Mouse (Mus musculus) urinary bladder, postnatal 4 days (tissue): ENCODE measurements around the gene 4930402H24Rik.
A peak's percentile ranks its signal among the peaks of the same experiment; 100 is the strongest.

Source experiments
- DNase-seq, 2 experiments: peaks; one replicate each; pipeline ENCODE4 v3.0.0; 2021 to 2022; ENCODE audit warnings: low spot score in 2 of 2

Gene 4930402H24Rik

DNA sequence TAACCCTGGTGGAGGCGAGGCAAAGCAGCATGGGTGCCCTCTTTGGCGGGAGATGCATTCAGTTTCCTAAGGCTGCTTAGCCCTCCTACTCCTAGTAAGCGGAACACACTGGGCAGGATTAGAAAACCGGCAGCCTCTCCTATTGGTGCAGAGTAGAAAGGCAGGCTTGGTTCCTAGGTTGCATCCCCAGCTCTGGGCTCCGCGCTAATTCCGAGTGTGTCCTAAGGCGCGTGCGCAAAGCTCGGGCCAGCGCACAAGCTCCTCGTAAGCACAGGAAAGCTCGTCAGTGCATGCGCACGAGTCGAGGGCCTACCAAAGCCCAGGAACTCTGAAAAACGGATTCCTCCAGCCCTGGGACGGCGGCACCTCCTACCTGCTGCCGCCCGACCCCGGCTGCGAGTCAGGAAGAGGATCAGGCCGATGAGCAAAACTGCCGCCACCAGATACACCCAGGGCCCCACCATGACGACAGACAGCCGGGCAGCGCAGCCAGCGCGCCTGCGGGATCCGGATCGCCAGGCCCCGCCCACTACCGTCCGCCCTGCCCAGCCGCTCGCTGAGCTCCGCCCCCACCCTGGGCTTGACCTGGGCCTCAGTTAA, 242.0 kb downstream of the 4930402H24Rik start, which contains the start of gene Ddrgk1:
Ddrgk1 (minus strand) TSS at position 558 of the 600 bp plus-strand sequence.
- peak; percentile 89 to 90 for DNase-seq

- no peak for DNase-seq
Measured at GRCm38 (mm10) chr2:130663342-130663741, 242.9 kb downstream of the 4930402H24Rik start.

DNA sequence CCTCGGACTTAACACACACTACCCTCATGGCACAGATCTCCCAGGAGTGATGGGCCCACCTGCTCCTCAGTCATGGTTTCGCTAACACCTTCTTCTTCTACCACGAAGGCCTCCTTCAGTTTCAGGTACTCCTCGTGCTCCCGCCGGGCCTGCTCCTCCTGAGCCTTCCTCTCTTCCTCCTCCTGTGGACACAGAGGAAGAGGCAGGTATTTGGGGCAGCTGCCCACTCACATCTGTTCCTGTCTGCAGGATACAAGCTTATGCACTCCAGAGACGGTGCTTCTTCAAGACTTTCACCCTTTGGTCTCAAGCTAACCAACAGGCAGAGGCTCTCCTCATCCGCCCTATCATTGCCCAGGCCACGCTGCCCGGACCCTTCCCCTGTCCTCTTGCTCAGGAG, 247.7 kb downstream of the 4930402H24Rik start:
- no peak for DNase-seq

DNA sequence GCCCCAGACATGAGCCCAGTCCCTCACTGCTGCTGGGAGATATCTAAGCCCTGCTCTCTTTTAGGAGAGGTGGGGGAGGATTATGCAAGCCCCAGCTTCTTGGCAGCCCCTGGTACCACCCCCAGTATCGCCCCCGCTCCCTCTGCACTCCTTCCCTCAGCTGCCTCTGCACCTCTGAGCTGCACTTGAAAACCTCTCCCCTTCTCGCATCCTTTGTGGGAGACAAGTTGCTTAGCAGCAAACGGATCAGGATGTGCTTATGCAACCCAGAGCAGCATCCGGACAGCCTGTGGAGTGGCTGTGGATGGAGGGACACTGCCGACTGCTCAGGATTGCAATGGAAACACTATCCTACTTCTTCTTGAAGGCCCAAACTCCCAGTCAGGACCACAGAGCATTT, 248.7 kb downstream of the 4930402H24Rik start:
- DNase-seq, result no peak

DNA sequence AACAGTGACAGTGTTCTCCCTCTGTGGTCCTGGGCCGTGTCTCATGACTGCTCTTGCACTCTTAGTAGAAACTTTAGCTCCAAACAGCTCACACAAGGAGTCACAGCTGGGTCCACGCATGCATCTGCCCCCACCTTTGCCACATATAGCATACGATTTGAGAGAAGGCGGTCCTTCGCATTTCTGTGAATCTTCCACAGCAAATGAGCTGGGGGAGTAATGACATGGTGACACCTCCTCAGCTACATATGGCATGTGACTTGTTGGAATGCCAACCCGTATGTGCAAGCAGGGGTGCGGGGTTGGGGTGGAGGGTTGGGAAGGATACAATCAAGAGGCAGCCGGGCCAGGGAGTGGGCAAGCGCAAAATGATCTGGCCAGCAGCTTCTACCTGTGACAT, 249.7 kb downstream of the 4930402H24Rik start:
- DNase-seq, result no peak
